Mouse (Mus musculus): ENCODE measurements around the gene Wfdc2. TPM values are rescaled to one million over a fixed set of nuclear protein-coding genes. Genes with fewer than 3 reads are reported as not detected.

Gene Wfdc2
- total and polyA plus RNA-seq, 3 experiments, result not detected

DNA sequence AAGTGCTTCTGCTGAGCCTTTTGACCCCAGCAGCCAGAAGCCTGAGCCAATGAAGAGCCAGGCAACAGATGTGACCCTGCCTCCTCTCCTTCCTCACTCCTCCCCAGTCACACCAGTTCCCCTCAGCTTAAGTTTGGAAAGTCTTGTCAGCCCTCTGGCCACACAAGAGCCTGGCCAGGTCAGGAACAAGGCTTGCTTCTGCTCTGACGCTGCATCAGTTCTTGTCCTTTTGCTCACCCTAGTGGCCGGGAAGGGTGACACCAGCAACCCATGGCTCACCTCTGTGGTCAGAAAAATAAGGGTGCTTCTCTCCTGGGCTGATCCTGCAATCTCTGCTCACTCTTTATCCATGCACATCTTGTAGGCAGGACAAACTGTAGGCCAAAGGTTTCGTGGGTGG is 41.4 kb upstream of the Wfdc2 start:
- dilution Hi-C loops (cut with MboI; ENCODE audit: extremely low pct_ligation_motif_present, extremely low pct_unique_long_range_greater_than_20kb, low sequenced_read_pairs) (no loop called here), in situ Hi-C loops (cut with MboI; ENCODE audit: low pct_ligation_motif_present, low pct_unique_long_range_greater_than_20kb, low sequenced_read_pairs) (no loop called here)
- H3K4me2 ChIP-seq (ENCODE audit: insufficient read depth, low read depth, poor library complexity, severe bottlenecking), result peak overlapping the region; percentile 99; the same call in 1 of the 2 replicates
- peaks cover 2 to 25% of the 10 kb centered on the region in 2 experiments for H3K4me1 ChIP-seq (ENCODE audit: control insufficient read depth in 1 of 2, insufficient read depth in 2 of 2)
- H3K27me3 ChIP-seq (replicated peaks), result peaks cover 9% of the 10 kb centered on the region
- peaks cover 27% of the 10 kb centered on the region for H3K9me3 ChIP-seq (replicated peaks; ENCODE audit: low read length)
- H3K9ac ChIP-seq (ENCODE audit: insufficient read depth, low read depth), result no peak overlapping the region
- H3K79me2 ChIP-seq (replicated peaks; ENCODE audit: control insufficient read depth, extremely low read depth, insufficient read depth, poor library complexity, severe bottlenecking), result no peaks in the 10 kb centered on the region
- peak; percentile 37; the same call in 1 of the 2 replicates for TF ChIP-seq TCF12 (IDR thresholded peaks at IDR 0.05; ENCODE audit: low read depth, low read length)
- TF ChIP-seq CHD2 (IDR thresholded peaks at IDR 0.05; ENCODE audit: low read length), result no peak
- no peak for TF ChIP-seq NELFE (IDR thresholded peaks at IDR 0.05; ENCODE audit: low read depth, low read length)
- TF ChIP-seq RAD21 (IDR thresholded peaks at IDR 0.05; ENCODE audit: low read depth, low read length), result peak; percentile 94
- TF ChIP-seq MAFK (IDR thresholded peaks at IDR 0.05; ENCODE audit: insufficient replicate concordance, low read length), result no peak
- peak; percentile 41 for TF ChIP-seq EP300 (IDR thresholded peaks at IDR 0.05; ENCODE audit: low read length)
- no peak for TF ChIP-seq CHD1 (IDR thresholded peaks at IDR 0.05; ENCODE audit: low read depth, low read length)
- no peak for TF ChIP-seq ETS1 (conservative IDR thresholded peaks at IDR 0.05; ENCODE audit: low read depth, low read length)
- no peak for TF ChIP-seq BHLHE40 (IDR thresholded peaks at IDR 0.05; ENCODE audit: low read depth, low read length)
- peak; percentile 53; the same call in 1 of the 2 replicates for TF ChIP-seq MXI1 (IDR thresholded peaks at IDR 0.05; ENCODE audit: low read depth, low read length)
- TF ChIP-seq MAZ (IDR thresholded peaks at IDR 0.05; ENCODE audit: low read depth, low read length), result no peak
- TF ChIP-seq POLR2A (IDR thresholded peaks at IDR 0.05; ENCODE audit: low read depth, low read length), result no peak
- peak; percentile 47; the same call in 1 of the 2 replicates for TF ChIP-seq ZNF384 (IDR thresholded peaks at IDR 0.05; ENCODE audit: low read depth, low read length)
- no peak for TF ChIP-seq HCFC1 (IDR thresholded peaks at IDR 0.05; ENCODE audit: low read depth, low read length)
- no peak for TF ChIP-seq MAX (IDR thresholded peaks at IDR 0.05; ENCODE audit: low read length)
- no peak for TF ChIP-seq MEF2A (IDR thresholded peaks at IDR 0.05; ENCODE audit: borderline replicate concordance, low read depth, low read length)
- no peak for TF ChIP-seq USF2 (conservative IDR thresholded peaks at IDR 0.05; ENCODE audit: low read depth, low read length)
- peak; percentile 40; the same call in 1 of the 2 replicates for TF ChIP-seq ZC3H11A (IDR thresholded peaks at IDR 0.05; ENCODE audit: low read depth, low read length)
- peak; percentile 45 for TF ChIP-seq ELF1 (IDR thresholded peaks at IDR 0.05; ENCODE audit: low read depth, low read length)
- no peak for TF ChIP-seq IRF4 (IDR thresholded peaks at IDR 0.05; ENCODE audit: low read depth, low read length)
- TF ChIP-seq USF1 (IDR thresholded peaks at IDR 0.05; ENCODE audit: low read depth, low read length), result no peak
- TF ChIP-seq UBTF (IDR thresholded peaks at IDR 0.05; ENCODE audit: low read depth, low read length), result no peak
- no peak for TF ChIP-seq RCOR1 (conservative IDR thresholded peaks at IDR 0.05; ENCODE audit: low read depth, low read length)
- TF ChIP-seq KAT2A (IDR thresholded peaks at IDR 0.05; ENCODE audit: insufficient replicate concordance, low read length), result no peak
- TF ChIP-seq JUND (conservative IDR thresholded peaks at IDR 0.05; ENCODE audit: low read depth, low read length), result no peak
- TF ChIP-seq TBP (conservative IDR thresholded peaks at IDR 0.05; ENCODE audit: low read depth, low read length), result no peak
- no peak for TF ChIP-seq GABPA (IDR thresholded peaks at IDR 0.05; ENCODE audit: insufficient replicate concordance, low read depth, low read length)
- no peak for TF ChIP-seq NRF1 (IDR thresholded peaks at IDR 0.05; ENCODE audit: low read depth, low read length)
- peak; percentile 89 for TF ChIP-seq SMC3 (IDR thresholded peaks at IDR 0.05; ENCODE audit: low read depth, low read length)
- TF ChIP-seq SIN3A (IDR thresholded peaks at IDR 0.05; ENCODE audit: low read length), result no peak; the same call in 1 of the 2 replicates
- peak; percentile 53; the same call in 1 of the 2 replicates for TF ChIP-seq MYC (IDR thresholded peaks at IDR 0.05; ENCODE audit: low read depth, low read length)
- peak; percentile 62 to 96 for TF ChIP-seq CTCF (conservative IDR thresholded peaks at IDR 0.05 in 1 of 2, IDR thresholded peaks at IDR 0.05 in 1 of 2; ENCODE audit: low read depth in 2 of 2, low read length in 2 of 2)
- TF ChIP-seq E2F4 (IDR thresholded peaks at IDR 0.05; ENCODE audit: insufficient replicate concordance, low read depth, low read length), result no peak
- no peak for TF ChIP-seq JUN (IDR thresholded peaks at IDR 0.05; ENCODE audit: insufficient read depth, low read depth, low read length)
- no peak for TF ChIP-seq ZMIZ1 (IDR thresholded peaks at IDR 0.05; ENCODE audit: low read depth, low read length)
- no peak for TF ChIP-seq POLR2AphosphoS2 (IDR thresholded peaks at IDR 0.05; ENCODE audit: low read depth, low read length)
- TF ChIP-seq PAX5 (IDR thresholded peaks at IDR 0.05; ENCODE audit: low read length), result no peak
- no peak for TF ChIP-seq ZKSCAN1 (IDR thresholded peaks at IDR 0.05; ENCODE audit: borderline replicate concordance, low read depth, low read length)
- H3K27ac ChIP-seq (ENCODE audit: insufficient read depth, low read depth), result no peak overlapping the region
- no peaks in the 10 kb centered on the region for H3K36me3 ChIP-seq (replicated peaks in 1 of 2; ENCODE audit: control insufficient read depth in 1 of 2, insufficient read depth in 1 of 2, low read length in 1 of 2)
- H3K4me3 ChIP-seq (replicated peaks in 1 of 3; ENCODE audit: low read depth in 2 of 3, low read length in 2 of 3, poor library complexity in 1 of 3), result no peak overlapping the region
- DNase-seq (ENCODE audit: extremely low read depth), result peak; percentile 75

All from CH12.LX (cell line).